Mouse (Mus musculus) megakaryocyte, embryonic 14.5 days (primary cell): ENCODE measurements around the gene Tlk2. TPM values are rescaled to one million over a fixed set of nuclear protein-coding genes. Genes with fewer than 3 reads are reported as not detected.

Experiments used
- H3K27me3 ChIP-seq: replicated peaks from 2 replicates; pipeline ENCODE3; 2012; ENCODE audit warnings: inconsistent platforms
- H3K36me3 ChIP-seq: replicated peaks from 2 replicates; pipeline ENCODE3; 2012; ENCODE audit warnings: low read length, inconsistent platforms, mixed read lengths
- H3K4me1 ChIP-seq: 2 replicates; pipeline ENCODE4 v1.6.1; 2012; ENCODE audit warnings: inconsistent platforms
- H3K4me3 ChIP-seq: replicated peaks from 2 replicates; pipeline ENCODE3; 2012; ENCODE audit warnings: moderate library complexity, mild to moderate bottlenecking, inconsistent platforms
- H3K9me3 ChIP-seq: 2 replicates; pipeline ENCODE4 v1.6.1; 2012; ENCODE audit warnings: inconsistent platforms
- FLI1 ChIP-seq: IDR thresholded peaks from 2 replicates; pipeline ENCODE4 v1.6.1; 2012; ENCODE audit warnings: low read length, inconsistent platforms, mixed read lengths
- GATA1 ChIP-seq: IDR thresholded peaks from 3 replicates; pipeline ENCODE4 v1.6.1; 2012; ENCODE audit warnings: mixed read lengths, low read length, inconsistent platforms, borderline replicate concordance
- polyA plus RNA-seq: library from polyadenylated mRNA; stranded (reverse); fragments of >175 nt; gene quantifications from 2 replicates; pipeline ENCODE4 v1.2.3, GENCODE M21; 2012; ENCODE audit warnings: low replicate concordance; ENCODE audit not compliant: insufficient read depth

Gene Tlk2
- polyA plus RNA-seq, 1 experiment: 4.4 TPM

DNA sequence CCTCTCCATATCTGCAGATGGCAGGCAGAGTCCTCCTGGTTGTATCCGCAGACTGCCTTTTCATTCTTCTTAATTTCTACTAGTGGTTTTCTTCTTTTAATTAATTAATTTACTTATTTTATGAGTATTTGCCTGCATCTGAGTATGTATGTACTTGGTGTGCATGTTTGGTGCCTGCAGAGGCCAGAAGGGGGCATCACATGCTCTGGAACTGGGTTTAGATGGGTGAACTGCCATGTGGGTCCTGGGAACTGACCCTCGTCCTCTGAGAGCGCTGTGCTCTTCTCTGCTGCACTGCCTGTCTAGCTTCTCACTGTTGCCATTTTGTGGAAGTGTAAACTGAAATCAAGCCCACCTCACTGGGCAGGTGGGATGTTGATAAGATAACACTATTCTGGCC lies 6.1 kb downstream of the Tlk2 start:
- H3K9me3 ChIP-seq: no peaks in the 10 kb centered on the region
- H3K4me1 ChIP-seq: peaks cover 43% of the 10 kb centered on the region
- TF ChIP-seq FLI1 (no peak), GATA1 (no peak)
- peak overlapping the region; percentile 29 for H3K4me3 ChIP-seq
- H3K36me3 ChIP-seq: peaks cover 45% of the 10 kb centered on the region
- H3K27me3 ChIP-seq: no peaks in the 10 kb centered on the region

- no peak overlapping the region for H3K4me3 ChIP-seq
- TF ChIP-seq GATA1 (no peak), FLI1 (no peak)
- H3K4me1 ChIP-seq: peaks cover 38% of the 10 kb centered on the region
- peaks cover 63% of the 10 kb centered on the region for H3K36me3 ChIP-seq
- no peaks in the 10 kb centered on the region for H3K27me3 ChIP-seq
- H3K9me3 ChIP-seq: no peaks in the 10 kb centered on the region
These were observed 13.6 kb downstream of the Tlk2 start for GRCm38 (mm10) chr11:105192186-105192585.

- Histone ChIP-seq H3K36me3 (peaks cover 60% of the 10 kb centered on the region), H3K27me3 (no peaks in the 10 kb centered on the region), H3K4me1 (peaks cover 43% of the 10 kb centered on the region), H3K4me3 (no peak overlapping the region), H3K9me3 (no peaks in the 10 kb centered on the region)
- no peak for TF ChIP-seq GATA1
- TF ChIP-seq FLI1: no peak
These were observed 18.5 kb downstream of the Tlk2 start for GRCm38 (mm10) chr11:105196893-105197662.

DNA sequence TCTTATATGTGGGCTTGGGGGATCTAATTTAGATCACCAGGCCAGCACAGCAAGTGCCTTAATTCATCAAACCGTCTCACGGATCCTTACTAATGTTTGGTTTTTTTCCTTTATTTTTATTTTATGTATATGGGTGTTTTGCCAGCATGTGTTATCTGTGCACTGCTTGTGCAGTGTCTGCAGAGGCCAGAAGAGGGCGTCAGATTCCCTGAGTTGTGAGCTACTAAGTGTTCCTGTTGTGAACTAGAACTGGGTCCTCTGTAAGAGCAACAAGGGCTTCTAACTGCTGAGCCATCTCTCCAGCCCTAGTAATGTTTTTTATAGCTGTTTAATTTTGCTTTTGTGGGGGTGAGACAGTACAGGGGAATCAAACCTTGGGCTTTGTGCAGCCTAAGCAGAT lies 23.8 kb downstream of the Tlk2 start:
- no peaks in the 10 kb centered on the region for H3K9me3 ChIP-seq
- H3K27me3 ChIP-seq: no peaks in the 10 kb centered on the region
- H3K4me1 ChIP-seq: peaks cover 56% of the 10 kb centered on the region
- TF ChIP-seq GATA1 (no peak), FLI1 (no peak)
- H3K36me3 ChIP-seq: peaks cover 32% of the 10 kb centered on the region
- H3K4me3 ChIP-seq: no peak overlapping the region

DNA sequence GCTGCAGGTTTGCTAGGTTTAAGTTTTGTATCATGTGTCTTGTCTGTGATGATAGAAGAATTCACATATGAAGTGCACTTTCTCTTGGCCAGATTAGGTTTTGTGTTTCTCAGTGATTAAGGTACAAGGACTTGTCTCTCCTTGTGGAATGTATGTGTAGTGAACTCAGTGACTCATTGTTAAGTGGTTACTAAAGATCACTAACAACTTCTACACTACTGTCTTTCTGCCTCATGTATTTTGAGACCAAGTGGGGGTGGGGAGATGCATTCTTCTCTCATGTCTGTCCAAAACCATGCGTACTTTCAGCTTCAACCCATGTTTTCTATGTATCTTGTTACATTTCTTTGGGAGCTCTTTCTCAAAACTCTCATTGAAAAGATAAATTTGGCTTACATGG lies 31.4 kb downstream of the Tlk2 start:
- Histone ChIP-seq H3K4me3 (no peak overlapping the region), H3K9me3 (no peaks in the 10 kb centered on the region), H3K4me1 (peaks cover 21% of the 10 kb centered on the region), H3K36me3 (peaks cover 78% of the 10 kb centered on the region), H3K27me3 (no peaks in the 10 kb centered on the region)
- TF ChIP-seq GATA1: no peak
- TF ChIP-seq FLI1: no peak

- Histone ChIP-seq H3K9me3 (no peaks in the 10 kb centered on the region), H3K27me3 (no peaks in the 10 kb centered on the region), H3K4me1 (no peaks in the 10 kb centered on the region), H3K36me3 (peaks cover 79% of the 10 kb centered on the region), H3K4me3 (no peak overlapping the region)
- TF ChIP-seq FLI1 (no peak), GATA1 (no peak)
These were observed 35.6 kb downstream of the Tlk2 start for GRCm38 (mm10) chr11:105214257-105214656.

DNA sequence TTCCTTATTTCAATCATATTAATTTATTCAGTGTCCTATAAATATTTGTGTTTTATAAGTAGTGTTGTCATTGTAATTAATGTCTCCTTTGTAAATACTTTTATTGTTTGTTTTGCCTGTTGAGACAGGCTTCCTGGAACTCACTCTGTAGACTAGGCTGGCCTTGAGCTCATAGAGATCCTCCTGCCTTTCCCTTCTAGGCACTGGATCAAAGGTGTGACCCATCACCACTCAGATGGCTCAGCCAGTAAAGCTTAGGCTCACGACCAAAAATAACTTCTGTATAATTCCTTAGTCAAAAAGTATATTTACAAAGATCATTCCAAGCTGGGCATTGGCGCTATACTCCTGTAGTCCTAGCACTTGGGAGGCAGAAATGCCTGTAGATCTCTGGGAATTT lies 39.2 kb downstream of the Tlk2 start:
- Histone ChIP-seq H3K36me3 (peaks cover 70% of the 10 kb centered on the region), H3K9me3 (no peaks in the 10 kb centered on the region), H3K27me3 (no peaks in the 10 kb centered on the region), H3K4me3 (no peak overlapping the region), H3K4me1 (no peaks in the 10 kb centered on the region)
- TF ChIP-seq GATA1 (no peak), FLI1 (no peak)

GRCm38 (mm10) chr11:105234501-105234900 lies 55.9 kb downstream of the Tlk2 start:
- H3K36me3 ChIP-seq: peaks cover 73% of the 10 kb centered on the region

DNA sequence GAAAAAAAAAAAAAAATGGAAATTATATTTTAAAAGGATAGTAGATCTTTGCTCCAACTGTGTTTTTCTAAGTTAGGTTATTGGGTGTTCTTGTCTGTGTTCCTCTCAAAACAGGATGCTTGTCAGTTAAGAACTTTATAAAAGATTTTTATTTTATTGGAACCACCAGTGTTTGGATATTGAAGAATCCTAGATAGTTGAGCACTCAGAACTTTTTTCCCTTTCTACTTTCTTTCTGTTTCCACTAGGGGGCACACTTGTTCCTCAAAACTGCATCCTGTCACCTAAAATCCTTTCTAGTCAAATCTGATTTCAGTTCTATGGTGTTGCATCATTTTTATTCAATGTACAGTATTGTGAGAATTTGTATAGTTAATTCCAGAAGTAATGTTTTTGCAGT lies 62.4 kb downstream of the Tlk2 start:
- H3K4me3 ChIP-seq: no peak overlapping the region
- H3K27me3 ChIP-seq: no peaks in the 10 kb centered on the region
- TF ChIP-seq GATA1: no peak
- TF ChIP-seq FLI1: no peak
- H3K36me3 ChIP-seq: peaks cover 88% of the 10 kb centered on the region
- H3K9me3 ChIP-seq: no peaks in the 10 kb centered on the region
- peaks cover 4% of the 10 kb centered on the region; the same call in 1 of the 2 replicates for H3K4me1 ChIP-seq

More at GRCm38 (mm10) chr11:105234501-105234900, 55.9 kb downstream of the Tlk2 start:
- Histone ChIP-seq H3K4me3 (no peak overlapping the region), H3K4me1 (peaks cover 13% of the 10 kb centered on the region; the same call in 1 of the 2 replicates), H3K27me3 (no peaks in the 10 kb centered on the region), H3K9me3 (no peaks in the 10 kb centered on the region)
- TF ChIP-seq FLI1: no peak
- TF ChIP-seq GATA1: no peak

- Histone ChIP-seq H3K4me3 (no peak overlapping the region), H3K36me3 (peaks cover 94% of the 10 kb centered on the region), H3K9me3 (no peaks in the 10 kb centered on the region), H3K27me3 (no peaks in the 10 kb centered on the region), H3K4me1 (no peaks in the 10 kb centered on the region)
- TF ChIP-seq FLI1: no peak
- TF ChIP-seq GATA1: no peak
These were observed 67.8 kb downstream of the Tlk2 start for GRCm38 (mm10) chr11:105246369-105246768.
